Mouse (Mus musculus) monocyte, adult 2 months (primary cell): ENCODE data around the gene Wsb2.
"Not testable (repeated sequence)": the region's sequence is repeated elsewhere in the genome, so short reads cannot be mapped to it uniquely, and the experiment has no call there.

Experiments
- DNase-seq, 2 experiments: peaks; one replicate each; pipeline ENCODE4 v3.0.0; 2022; ENCODE audit warnings: low spot score in 2 of 2, low read depth in 1 of 2

Gene Wsb2

GRCm38 (mm10) chr5:117357129-117357477 lies at the start of gene Wsb2:
Gene Wsb2, plus strand, starts transcription at chr5:117357304.
- DNase-seq = peak; percentile 10 to 57

- DNase-seq = peak; percentile 17 to 53
Measured at GRCm38 (mm10) chr5:117307699-117308098, 49.4 kb upstream of the Wsb2 start.

- no peak for DNase-seq
Measured at GRCm38 (mm10) chr5:117313420-117313819, 43.7 kb upstream of the Wsb2 start.

GRCm38 (mm10) chr5:117313909-117314308 lies 43.2 kb upstream of the Wsb2 start:
- DNase-seq = no peak

GRCm38 (mm10) chr5:117314587-117315428 lies 42.3 kb upstream of the Wsb2 start:
- DNase-seq = no peak

- DNase-seq = peak in 1 of 2 experiments; percentile 44
Measured at GRCm38 (mm10) chr5:117318741-117319629, 38.1 kb upstream of the Wsb2 start, which contains the start of gene Vsig10. Gene Vsig10, plus strand, starts transcription at chr5:117319083.

GRCm38 (mm10) chr5:117323751-117324150 lies 33.4 kb upstream of the Wsb2 start:
- DNase-seq = no peak

- no peak for DNase-seq
Measured at GRCm38 (mm10) chr5:117326408-117326807, 30.7 kb upstream of the Wsb2 start.

GRCm38 (mm10) chr5:117330457-117330856 lies 26.6 kb upstream of the Wsb2 start:
- DNase-seq = no peak

GRCm38 (mm10) chr5:117337999-117338398 lies 19.1 kb upstream of the Wsb2 start:
- DNase-seq = no peak

- no peak for DNase-seq
Measured at GRCm38 (mm10) chr5:117338503-117338902, 18.6 kb upstream of the Wsb2 start.

GRCm38 (mm10) chr5:117340081-117340480 lies 17.0 kb upstream of the Wsb2 start:
- DNase-seq = no peak

GRCm38 (mm10) chr5:117341896-117342295 lies 15.2 kb upstream of the Wsb2 start:
- no peak for DNase-seq

- DNase-seq = not testable (repeated sequence)
Measured at GRCm38 (mm10) chr5:117344496-117344895, 12.6 kb upstream of the Wsb2 start.

GRCm38 (mm10) chr5:117345432-117345976 lies 11.6 kb upstream of the Wsb2 start:
- DNase-seq = no peak

- no peak for DNase-seq
Measured at GRCm38 (mm10) chr5:117346281-117346680, 10.8 kb upstream of the Wsb2 start.

GRCm38 (mm10) chr5:117347011-117347410 lies 10.1 kb upstream of the Wsb2 start:
- no peak for DNase-seq

- no peak for DNase-seq
Measured at GRCm38 (mm10) chr5:117347838-117348237, 9.3 kb upstream of the Wsb2 start.

GRCm38 (mm10) chr5:117348279-117348678 lies 8.8 kb upstream of the Wsb2 start:
- DNase-seq = no peak

- no peak for DNase-seq
Measured at GRCm38 (mm10) chr5:117354121-117354520, 3.0 kb upstream of the Wsb2 start.

GRCm38 (mm10) chr5:117355648-117356303 lies 1.3 kb upstream of the Wsb2 start:
- no peak for DNase-seq
